Mouse (Mus musculus): Measurements from ENCODE around the gene Tmem14c. TPM values are rescaled to one million over a fixed set of nuclear protein-coding genes. Genes with fewer than 3 reads are reported as not detected.

Gene Tmem14c
- polyA plus RNA-seq, 1 experiment, result 67.3 TPM

DNA sequence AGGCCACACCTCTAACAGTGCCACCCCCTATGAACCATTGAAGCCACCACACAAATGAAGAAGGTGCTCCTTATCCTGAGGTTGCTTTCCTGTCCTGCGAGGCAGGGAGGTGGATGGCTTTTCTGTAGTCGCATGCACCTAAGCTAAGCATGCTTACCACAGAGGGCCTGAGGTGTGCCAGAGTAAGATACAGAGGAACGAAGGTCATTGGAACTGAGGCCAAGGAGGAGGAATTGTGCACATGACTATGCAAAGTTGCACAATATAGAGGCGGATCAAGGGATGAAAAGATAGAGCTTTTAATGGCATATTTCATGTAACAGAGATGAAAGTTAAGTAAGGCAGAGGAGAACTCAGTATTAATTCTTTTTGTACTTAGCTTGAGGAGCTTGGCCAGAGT, 9.8 kb upstream of the Tmem14c start:
- Histone ChIP-seq H3K4me3 (ENCODE audit: insufficient read depth, low read length) (no peak overlapping the region), H3K4me1 (ENCODE audit: control insufficient read depth, insufficient read depth, low read length) (peaks cover 2% of the 10 kb centered on the region)
- TF ChIP-seq CTCF (IDR thresholded peaks at IDR 0.05; ENCODE audit: extremely low read depth, insufficient read depth, low read length), result no peak
- TF ChIP-seq POLR2A (IDR thresholded peaks at IDR 0.05; ENCODE audit: extremely low read depth, insufficient read depth, low read length), result no peak

DNA sequence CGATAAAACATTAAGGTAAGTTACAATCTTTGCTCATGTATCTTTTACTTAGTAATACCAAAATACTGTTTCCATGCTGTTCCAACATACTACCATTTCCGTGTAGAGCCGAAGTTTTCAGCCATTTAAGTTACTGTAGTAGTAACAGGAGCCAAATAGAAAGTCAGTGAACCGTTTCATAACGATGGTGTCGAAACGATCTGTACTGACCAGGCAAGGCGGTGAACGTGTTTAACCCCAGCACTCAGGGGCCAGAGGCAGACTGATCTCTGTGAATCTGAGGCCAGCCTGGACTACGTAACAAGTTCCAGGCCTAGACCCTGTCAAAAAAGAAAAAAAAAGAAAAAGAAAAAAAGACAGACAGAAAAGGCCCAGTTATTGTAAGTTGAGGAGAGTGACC, 7.8 kb upstream of the Tmem14c start:
- TF ChIP-seq CTCF (IDR thresholded peaks at IDR 0.05; ENCODE audit: extremely low read depth, insufficient read depth, low read length) (no peak), POLR2A (IDR thresholded peaks at IDR 0.05; ENCODE audit: extremely low read depth, insufficient read depth, low read length) (no peak)
- Histone ChIP-seq H3K4me3 (ENCODE audit: insufficient read depth, low read length) (no peak overlapping the region), H3K27ac (ENCODE audit: insufficient read depth, low read length) (no peak overlapping the region), H3K4me1 (ENCODE audit: control insufficient read depth, insufficient read depth, low read length) (no peaks in the 10 kb centered on the region)

More for the DNA sequence above, 9.8 kb upstream of the Tmem14c start:
- no peak overlapping the region for H3K27ac ChIP-seq (ENCODE audit: insufficient read depth, low read length)

DNA sequence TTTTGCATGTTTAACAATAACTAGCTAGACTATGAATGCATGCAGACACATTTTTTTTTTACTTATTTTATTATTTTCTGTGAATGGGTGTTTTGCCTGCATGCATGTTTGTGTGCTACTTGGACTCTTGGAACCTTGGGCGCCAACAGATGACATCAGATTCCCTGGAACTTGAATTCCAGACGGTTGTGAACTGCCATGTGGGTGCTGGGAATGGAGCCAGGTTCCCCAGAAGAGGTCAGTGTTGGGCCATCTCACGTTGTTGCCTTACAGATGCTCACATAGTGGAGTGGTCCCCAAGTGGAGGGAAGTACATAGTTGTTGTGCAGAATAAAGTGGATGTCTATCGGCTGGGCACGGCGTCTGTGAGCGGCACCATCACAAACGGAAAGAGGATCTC, 7.1 kb upstream of the Tmem14c start:
- no peak for TF ChIP-seq CTCF (IDR thresholded peaks at IDR 0.05; ENCODE audit: extremely low read depth, insufficient read depth, low read length)
- no peak for TF ChIP-seq POLR2A (IDR thresholded peaks at IDR 0.05; ENCODE audit: extremely low read depth, insufficient read depth, low read length)
- no peak overlapping the region for H3K4me3 ChIP-seq (ENCODE audit: insufficient read depth, low read length)
- H3K27ac ChIP-seq (ENCODE audit: insufficient read depth, low read length), result no peak overlapping the region
- no peaks in the 10 kb centered on the region for H3K4me1 ChIP-seq (ENCODE audit: control insufficient read depth, insufficient read depth, low read length)

DNA sequence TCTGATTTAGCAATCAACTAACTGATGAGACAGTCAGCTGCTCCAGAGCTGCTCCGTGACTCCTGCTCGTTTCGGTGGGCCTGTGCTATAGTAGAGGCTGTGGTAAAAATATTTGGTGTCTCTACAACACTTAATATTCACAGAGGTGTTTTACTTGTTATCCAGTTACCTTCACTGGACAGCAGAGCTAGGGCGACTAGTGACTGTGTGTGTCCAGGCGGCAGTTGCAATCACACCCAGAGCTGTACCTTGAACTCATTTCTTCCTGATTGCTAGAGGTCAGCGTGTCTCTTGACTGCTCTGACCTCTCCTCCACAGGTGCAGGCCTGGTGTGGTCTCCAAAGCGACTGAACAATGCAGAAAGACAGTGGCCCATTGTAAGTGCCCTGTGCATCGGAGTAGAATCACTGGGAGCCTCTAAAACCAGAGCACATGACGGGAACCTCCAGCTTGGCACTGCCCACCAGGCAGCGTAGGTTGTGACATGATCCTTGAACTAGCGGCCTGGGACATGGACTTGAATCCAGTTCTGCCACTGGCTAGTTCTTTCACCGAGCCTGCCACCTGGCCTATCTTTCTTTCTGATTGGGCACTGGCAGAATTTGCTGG, 809 bp downstream of the Tmem14c start:
- peak overlapping the region; percentile 47 for H3K4me3 ChIP-seq (ENCODE audit: insufficient read depth, low read length)
- TF ChIP-seq CTCF (IDR thresholded peaks at IDR 0.05; ENCODE audit: extremely low read depth, insufficient read depth, low read length) (no peak), POLR2A (IDR thresholded peaks at IDR 0.05; ENCODE audit: extremely low read depth, insufficient read depth, low read length) (no peak)
- 0 out of 2 replicates have a peak overlapping the region, but pooled peaks have one; percentile 53 for H3K27ac ChIP-seq (ENCODE audit: insufficient read depth, low read length)
- H3K4me1 ChIP-seq (ENCODE audit: control insufficient read depth, insufficient read depth, low read length), result peaks cover 5% of the 10 kb centered on the region

DNA sequence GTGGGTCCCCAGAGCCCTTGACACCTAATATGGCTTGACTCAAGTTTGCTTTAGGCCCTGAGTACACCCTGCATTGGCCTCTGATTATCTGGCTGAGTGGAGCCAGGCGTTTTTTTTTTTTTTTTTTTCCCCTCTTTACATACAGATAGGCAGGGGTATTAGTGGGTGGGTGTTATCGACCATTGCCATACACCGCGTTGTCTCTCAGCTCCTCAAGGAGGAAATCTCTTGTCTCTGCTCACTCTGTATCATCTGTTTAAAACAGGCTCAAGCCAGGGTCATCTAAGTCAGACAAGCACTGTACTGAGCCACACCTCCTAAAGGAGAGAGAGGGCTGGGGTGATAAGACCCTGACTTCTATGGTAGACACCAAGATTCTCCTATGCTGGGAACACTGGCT, 1.7 kb downstream of the Tmem14c start:
- no peak overlapping the region for H3K27ac ChIP-seq (ENCODE audit: insufficient read depth, low read length)
- TF ChIP-seq POLR2A (IDR thresholded peaks at IDR 0.05; ENCODE audit: extremely low read depth, insufficient read depth, low read length) (no peak), CTCF (IDR thresholded peaks at IDR 0.05; ENCODE audit: extremely low read depth, insufficient read depth, low read length) (no peak)
- H3K4me3 ChIP-seq (ENCODE audit: insufficient read depth, low read length), result no peak overlapping the region
- peaks cover 5% of the 10 kb centered on the region for H3K4me1 ChIP-seq (ENCODE audit: control insufficient read depth, insufficient read depth, low read length)

DNA sequence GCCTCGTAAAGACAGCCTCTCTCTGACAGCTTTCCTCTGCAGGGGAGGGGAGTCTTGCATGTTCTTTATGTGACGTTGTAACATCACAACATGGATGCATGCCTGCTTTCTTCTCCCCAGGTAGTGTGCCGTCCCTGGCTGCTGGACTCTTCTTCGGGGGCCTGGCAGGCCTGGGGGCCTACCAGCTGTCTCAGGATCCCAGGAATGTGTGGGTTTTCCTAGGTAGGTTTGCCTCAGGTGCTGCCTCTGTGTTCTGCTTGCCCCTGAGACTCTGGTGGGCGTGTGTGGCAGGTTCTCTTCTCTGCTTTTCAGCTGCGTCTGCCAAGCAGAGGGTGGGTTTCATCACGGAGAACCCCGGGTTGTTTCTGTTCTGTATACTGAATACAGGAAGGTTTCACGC, 2.1 kb downstream of the Tmem14c start:
- H3K27ac ChIP-seq (ENCODE audit: insufficient read depth, low read length), result no peak overlapping the region
- no peak overlapping the region for H3K4me3 ChIP-seq (ENCODE audit: insufficient read depth, low read length)
- TF ChIP-seq POLR2A (IDR thresholded peaks at IDR 0.05; ENCODE audit: extremely low read depth, insufficient read depth, low read length), result no peak
- TF ChIP-seq CTCF (IDR thresholded peaks at IDR 0.05; ENCODE audit: extremely low read depth, insufficient read depth, low read length), result no peak
- H3K4me1 ChIP-seq (ENCODE audit: control insufficient read depth, insufficient read depth, low read length), result peaks cover 5% of the 10 kb centered on the region

DNA sequence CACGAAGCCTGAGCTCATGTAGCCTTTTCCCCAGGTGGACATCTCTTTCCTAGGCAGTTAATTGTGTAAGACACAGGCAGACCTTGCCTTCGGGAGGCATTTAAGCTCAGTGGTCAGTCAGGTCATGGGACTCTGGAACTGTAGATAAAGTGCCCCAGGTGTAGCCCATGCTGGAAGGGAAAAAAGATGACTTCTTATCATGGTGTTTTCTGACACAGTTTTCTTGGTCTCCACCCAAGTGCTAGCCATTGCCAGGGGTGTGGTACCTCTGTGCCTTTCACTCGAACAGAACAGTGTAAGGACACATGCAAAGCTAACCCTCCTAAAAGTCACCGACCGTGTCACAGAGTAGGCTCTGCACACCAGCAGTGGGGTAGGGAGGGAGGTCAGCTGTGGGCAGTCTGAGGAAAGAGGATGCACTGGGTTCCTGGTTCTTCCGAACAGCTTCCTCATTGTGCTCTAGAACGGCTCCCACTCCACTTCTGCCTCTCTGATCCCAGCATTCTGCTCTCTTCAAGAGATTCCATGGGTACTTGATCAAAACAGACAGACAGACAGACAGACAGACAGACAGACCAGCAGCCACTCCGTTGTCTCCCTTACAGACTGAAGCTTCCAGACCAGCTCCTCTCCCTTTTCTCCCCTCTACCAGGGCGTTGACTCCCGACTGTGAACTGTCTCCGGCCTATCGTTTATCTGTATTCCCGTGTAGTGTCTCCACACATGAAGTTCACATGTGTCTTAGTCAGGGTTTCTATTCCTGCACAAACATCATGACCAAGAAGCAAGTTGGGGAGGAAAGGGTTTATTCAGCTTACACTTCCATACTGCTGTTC, 2.9 kb downstream of the Tmem14c start:
- no peak overlapping the region for H3K4me3 ChIP-seq (ENCODE audit: insufficient read depth, low read length)
- TF ChIP-seq CTCF (IDR thresholded peaks at IDR 0.05; ENCODE audit: extremely low read depth, insufficient read depth, low read length) (no peak), POLR2A (IDR thresholded peaks at IDR 0.05; ENCODE audit: extremely low read depth, insufficient read depth, low read length) (no peak)
- H3K4me1 ChIP-seq (ENCODE audit: control insufficient read depth, insufficient read depth, low read length), result peaks cover 5% of the 10 kb centered on the region
- H3K27ac ChIP-seq (ENCODE audit: insufficient read depth, low read length), result no peak overlapping the region

DNA sequence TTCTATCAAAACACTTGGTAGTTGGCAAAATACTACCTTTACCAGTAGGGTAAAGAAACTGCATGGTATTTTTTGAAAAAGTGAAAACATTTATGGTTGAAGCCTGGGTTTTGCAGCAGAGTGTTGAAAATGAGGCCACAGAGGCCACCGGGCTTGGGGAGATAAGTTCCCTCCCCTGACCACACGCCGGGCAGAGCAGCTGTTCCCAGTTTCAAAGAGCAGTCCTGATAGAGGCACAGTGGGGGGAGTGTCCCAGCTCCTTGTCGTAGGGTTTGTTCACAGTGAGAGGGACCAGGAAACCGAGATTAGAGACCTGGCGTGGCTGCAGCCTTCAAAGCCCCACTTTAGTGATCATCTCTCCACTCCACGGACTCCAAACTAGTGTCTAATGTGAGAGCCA, 4.4 kb downstream of the Tmem14c start:
- Histone ChIP-seq H3K4me3 (ENCODE audit: insufficient read depth, low read length) (no peak overlapping the region), H3K27ac (ENCODE audit: insufficient read depth, low read length) (no peak overlapping the region), H3K4me1 (ENCODE audit: control insufficient read depth, insufficient read depth, low read length) (peaks cover 5% of the 10 kb centered on the region)
- TF ChIP-seq CTCF (IDR thresholded peaks at IDR 0.05; ENCODE audit: extremely low read depth, insufficient read depth, low read length), result no peak

DNA sequence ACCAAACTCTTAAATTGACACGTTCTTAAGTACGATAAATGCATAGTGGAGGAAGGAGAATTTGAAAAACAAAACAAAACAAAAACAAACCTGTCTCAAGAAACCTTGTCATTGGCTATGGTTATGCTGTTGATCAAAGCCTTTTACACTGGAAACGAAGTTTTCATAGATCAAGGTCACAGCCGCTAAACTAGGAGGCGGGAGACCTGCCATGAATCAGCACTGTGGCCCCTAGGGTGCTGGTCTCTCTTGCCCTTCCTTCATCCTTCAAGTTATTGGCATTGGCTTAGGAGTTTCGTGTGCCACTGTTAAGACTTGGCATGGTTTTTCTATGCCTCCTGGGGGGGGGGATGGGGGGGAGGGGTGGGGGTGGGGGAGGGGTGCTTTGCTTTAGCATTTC, 5.5 kb downstream of the Tmem14c start:
- Histone ChIP-seq H3K4me1 (ENCODE audit: control insufficient read depth, insufficient read depth, low read length) (peaks cover 5% of the 10 kb centered on the region), H3K27ac (ENCODE audit: insufficient read depth, low read length) (no peak overlapping the region), H3K4me3 (ENCODE audit: insufficient read depth, low read length) (no peak overlapping the region)
- TF ChIP-seq POLR2A (IDR thresholded peaks at IDR 0.05; ENCODE audit: extremely low read depth, insufficient read depth, low read length) (no peak), CTCF (IDR thresholded peaks at IDR 0.05; ENCODE audit: extremely low read depth, insufficient read depth, low read length) (no peak)

DNA sequence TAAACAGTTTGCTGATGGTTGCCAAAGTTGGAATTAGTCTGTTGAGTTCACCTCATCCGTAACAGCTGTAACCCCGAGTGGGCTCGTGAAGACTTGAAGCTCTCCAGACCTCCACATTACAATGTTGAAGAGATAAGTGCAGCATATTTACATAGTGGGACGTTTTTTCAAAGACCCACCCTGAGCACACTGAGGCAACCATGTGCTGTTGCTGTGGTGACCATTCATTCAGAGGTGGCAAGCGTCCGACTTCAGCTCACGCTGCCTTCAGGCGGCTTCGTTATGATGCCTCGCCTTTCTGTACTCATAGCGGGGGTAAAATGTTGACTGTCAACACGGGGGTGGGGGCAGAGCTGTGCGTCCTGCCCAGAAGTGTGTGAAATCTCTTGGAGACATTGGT, 6.0 kb downstream of the Tmem14c start:
- peaks cover 2% of the 10 kb centered on the region for H3K4me1 ChIP-seq (ENCODE audit: control insufficient read depth, insufficient read depth, low read length)
- TF ChIP-seq POLR2A (IDR thresholded peaks at IDR 0.05; ENCODE audit: extremely low read depth, insufficient read depth, low read length), result no peak
- TF ChIP-seq CTCF (IDR thresholded peaks at IDR 0.05; ENCODE audit: extremely low read depth, insufficient read depth, low read length), result no peak
- no peak overlapping the region for H3K27ac ChIP-seq (ENCODE audit: insufficient read depth, low read length)
- no peak overlapping the region for H3K4me3 ChIP-seq (ENCODE audit: insufficient read depth, low read length)

All from cortical plate, adult 2 months (tissue).